Mouse (Mus musculus) hindbrain, embryonic 10.5 days (tissue): Measurements from ENCODE around the gene Sirt2. TPM values are rescaled to one million over a fixed set of nuclear protein-coding genes. Genes with fewer than 3 reads are reported as not detected.
A peak's percentile ranks its signal among the peaks of the same experiment; 100 is the strongest.

Experiments
- DNase-seq: peaks from one replicate; pipeline ENCODE4 v3.0.0-alpha.2; 2017; ENCODE audit warnings: low spot score
- H3K27ac ChIP-seq: fragments of 300-500 bp; sonication (generic); 2 replicates; pipeline ENCODE4 v1.5.1; 2016; ENCODE audit warnings: mild to moderate bottlenecking, moderate library complexity
- H3K27me3 ChIP-seq: fragments of 300-500 bp; sonication (generic); 2 replicates; pipeline ENCODE4 v1.6.1; 2016; ENCODE audit warnings: mild to moderate bottlenecking; ENCODE audit not compliant: poor library complexity, insufficient read depth, severe bottlenecking
- H3K36me3 ChIP-seq: fragments of 300-500 bp; sonication (generic); 2 replicates; pipeline ENCODE4 v1.6.1; 2016; ENCODE audit warnings: mild to moderate bottlenecking, moderate library complexity
- H3K4me1 ChIP-seq: fragments of 300-500 bp; sonication (generic); replicated peaks from 2 replicates; pipeline ENCODE4 v1.6.1; 2016; ENCODE audit warnings: mild to moderate bottlenecking
- H3K4me3 ChIP-seq: fragments of 300-500 bp; sonication (generic); 2 replicates; pipeline ENCODE4 v1.5.1; 2016; ENCODE audit warnings: mild to moderate bottlenecking, moderate library complexity
- H3K9me3 ChIP-seq: fragments of 300-500 bp; sonication (generic); 2 replicates; pipeline ENCODE4 v1.6.1; 2016; ENCODE audit warnings: mild to moderate bottlenecking, moderate library complexity
- WGBS: fragments of 180-500 bp; shearing (Covaris S2); methylation state at CpG from one replicate; pipeline ENCODE4 v1.1.7; 2016; 5-methylcytosine and 5-hydroxymethylcytosine counted together
- polyA plus RNA-seq: library from polyadenylated mRNA; unstranded; fragments of >200 nt; fragmentation: Nextera tagmentation; extraction: Ambion mirVana; gene quantifications from 2 replicates; pipeline ENCODE4 v1.2.1, GENCODE M21; 2016

Gene Sirt2
- polyA plus RNA-seq, 1 experiment from 2014 or later: 84.5 TPM

GRCm38 (mm10) chr7:28739829-28740228, 26.7 kb upstream of the Sirt2 start:
- 0 out of 2 replicates have a peak overlapping the region, but pooled peaks have one; percentile 4 for H3K4me3 ChIP-seq
- H3K27ac ChIP-seq: no peak overlapping the region
- no peaks in the 10 kb centered on the region for H3K9me3 ChIP-seq
- H3K36me3 ChIP-seq: peaks cover 56% of the 10 kb centered on the region
- H3K27me3 ChIP-seq: no peaks in the 10 kb centered on the region
- peaks cover 18% of the 10 kb centered on the region for H3K4me1 ChIP-seq
- no peak for DNase-seq
- 94% methylated on average over 21 of the region's 21 CpGs for WGBS

GRCm38 (mm10) chr7:28740949-28741348, 25.6 kb upstream of the Sirt2 start:
- Histone ChIP-seq H3K27ac (peak overlapping the region; percentile 93), H3K4me3 (peak overlapping the region; percentile 69), H3K36me3 (peaks cover 65% of the 10 kb centered on the region), H3K27me3 (no peaks in the 10 kb centered on the region), H3K4me1 (peaks cover 18% of the 10 kb centered on the region), H3K9me3 (no peaks in the 10 kb centered on the region)
- whole genome bisulfite sequencing: 43% methylated on average over 9 of the region's 9 CpGs
- DNase-seq: no peak

DNA sequence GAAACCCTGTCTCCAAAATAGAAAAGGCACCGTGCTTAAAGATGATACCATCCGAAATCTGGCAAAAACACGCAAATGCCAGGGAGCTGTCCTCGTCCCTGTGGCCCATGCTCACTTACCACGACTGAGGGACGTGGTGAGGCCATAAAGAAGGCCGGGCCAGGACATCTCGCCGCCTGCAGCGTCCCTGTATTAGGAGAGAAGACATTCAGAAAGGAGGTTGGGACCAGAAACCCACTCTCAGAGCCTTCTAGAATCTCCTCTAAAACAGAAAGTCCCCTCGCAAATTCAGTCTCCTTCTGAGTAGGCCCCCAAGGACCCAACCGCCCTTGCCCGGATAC, 25.2 kb upstream of the Sirt2 start:
- H3K4me3 ChIP-seq: peak overlapping the region; percentile 69
- H3K27me3 ChIP-seq: no peaks in the 10 kb centered on the region
- under 1% methylated on average over 13 of the region's 13 CpGs for WGBS
- DNase-seq: no peak
- no peaks in the 10 kb centered on the region for H3K9me3 ChIP-seq
- H3K27ac ChIP-seq: peak overlapping the region; percentile 93
- peaks cover 18% of the 10 kb centered on the region for H3K4me1 ChIP-seq
- peaks cover 65% of the 10 kb centered on the region for H3K36me3 ChIP-seq

- Histone ChIP-seq H3K4me1 (peaks cover 18% of the 10 kb centered on the region), H3K27me3 (no peaks in the 10 kb centered on the region), H3K27ac (peak within 1 kb of the TSS; percentile 93), H3K4me3 (peak within 1 kb of the TSS; percentile 69), H3K36me3 (peaks cover 65% of the 10 kb centered on the region), H3K9me3 (no peaks in the 10 kb centered on the region)
- WGBS: under 1% methylated on average over 39 of the region's 39 CpGs
- DNase-seq: peak; percentile 96
These were observed 24.7 kb upstream of the Sirt2 start, which contains the start of the genes Mrps12 and Sars2 for GRCm38 (mm10) chr7:28741709-28742438. Mrps12 (minus strand) TSS chr7:28741820. Sars2 (plus strand) TSS chr7:28741992.

DNA sequence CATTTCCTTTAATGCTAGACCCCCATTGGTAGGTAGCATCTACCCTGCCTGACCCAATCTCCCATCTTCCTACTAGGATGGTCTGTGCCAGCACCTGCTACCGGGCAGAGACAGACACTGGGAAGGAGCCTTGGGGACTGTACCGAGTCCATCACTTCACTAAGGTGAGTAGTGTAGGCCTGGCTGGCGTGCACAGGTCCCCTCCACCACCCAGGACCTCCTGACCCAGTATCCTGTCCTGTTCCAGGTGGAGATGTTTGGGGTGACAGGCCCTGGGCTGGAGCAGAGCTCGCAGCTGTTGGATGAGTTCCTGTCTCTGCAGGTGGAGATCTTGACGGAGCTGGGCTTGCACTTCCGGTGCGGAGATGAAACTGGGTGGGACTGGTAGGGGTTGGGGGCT, 16.6 kb upstream of the Sirt2 start:
- WGBS: 94% methylated on average over 7 of the region's 7 CpGs
- Histone ChIP-seq H3K4me3 (no peak overlapping the region), H3K36me3 (peaks cover 88% of the 10 kb centered on the region), H3K27me3 (no peaks in the 10 kb centered on the region), H3K4me1 (no peaks in the 10 kb centered on the region), H3K27ac (no peak overlapping the region), H3K9me3 (no peaks in the 10 kb centered on the region; the same call in 1 of the 2 replicates)
- DNase-seq: no peak

GRCm38 (mm10) chr7:28756079-28756478, 10.5 kb upstream of the Sirt2 start, which contains the start of gene Ccer2:
Ccer2 (plus strand) TSS chr7:28756174.
- H3K9me3 ChIP-seq: no peaks in the 10 kb centered on the region
- 9% methylated on average over 17 of the region's 17 CpGs for WGBS
- peaks cover 68% of the 10 kb centered on the region for H3K36me3 ChIP-seq
- H3K27me3 ChIP-seq: peaks cover 25% of the 10 kb centered on the region
- peak within 1 kb of the TSS; percentile 30 for H3K4me3 ChIP-seq
- DNase-seq: no peak
- peaks cover 14% of the 10 kb centered on the region for H3K4me1 ChIP-seq
- H3K27ac ChIP-seq: no peak within 1 kb of the TSS

DNA sequence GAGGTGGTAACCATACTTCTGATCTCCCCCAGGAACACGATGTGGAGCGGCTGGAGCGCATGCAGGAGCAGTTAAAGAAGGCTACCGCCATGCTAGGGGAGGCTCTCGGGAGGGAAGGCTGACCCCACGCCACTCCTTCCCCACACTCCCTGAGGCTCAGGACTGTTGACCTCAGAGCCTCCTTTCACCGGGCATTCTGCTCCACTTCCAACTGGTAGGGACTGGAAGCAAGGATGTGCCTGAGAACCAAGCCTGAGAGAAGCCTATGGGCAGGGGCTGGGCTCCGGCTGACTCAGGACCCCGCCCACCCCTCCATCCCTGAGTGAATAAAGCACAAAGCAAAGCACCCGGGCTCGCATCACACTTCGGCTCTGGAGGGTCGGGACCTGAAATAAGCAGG, 7.9 kb upstream of the Sirt2 start:
- Histone ChIP-seq H3K4me3 (no peak overlapping the region), H3K4me1 (peaks cover 14% of the 10 kb centered on the region), H3K36me3 (peaks cover 55% of the 10 kb centered on the region), H3K27me3 (peaks cover 25% of the 10 kb centered on the region), H3K27ac (no peak overlapping the region), H3K9me3 (no peaks in the 10 kb centered on the region)
- WGBS: 83% methylated on average over 13 of the region's 13 CpGs
- no peak for DNase-seq

DNA sequence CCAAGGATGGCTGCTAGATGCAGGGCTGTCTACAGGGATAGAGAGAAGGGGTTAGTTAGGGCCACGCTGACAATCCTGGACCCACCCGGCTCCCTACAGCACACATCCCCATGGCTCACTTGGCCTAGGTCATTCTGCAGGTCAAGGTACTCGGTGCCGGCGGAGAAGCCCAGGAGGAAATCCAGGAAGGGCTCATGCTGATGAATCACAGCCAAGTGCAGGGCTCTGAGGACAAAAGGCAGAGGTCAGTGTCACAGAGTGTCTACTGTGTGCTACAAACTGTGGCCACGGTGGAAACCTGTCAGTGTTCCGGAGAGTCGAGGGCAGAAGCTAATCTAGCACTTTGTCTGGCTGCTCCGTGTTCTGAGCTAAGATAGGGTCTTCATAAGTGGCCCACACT, 4.6 kb upstream of the Sirt2 start:
- no peak overlapping the region for H3K27ac ChIP-seq
- no peaks in the 10 kb centered on the region for H3K9me3 ChIP-seq
- DNase-seq: no peak
- H3K36me3 ChIP-seq: peaks cover 45% of the 10 kb centered on the region
- H3K4me1 ChIP-seq: peaks cover 14% of the 10 kb centered on the region
- H3K4me3 ChIP-seq: no peak overlapping the region
- peaks cover 8% of the 10 kb centered on the region for H3K27me3 ChIP-seq
- 92% methylated on average over 9 of the region's 9 CpGs for WGBS

GRCm38 (mm10) chr7:28765211-28765610, 1.3 kb upstream of the Sirt2 start:
- Histone ChIP-seq H3K36me3 (peaks cover 20% of the 10 kb centered on the region), H3K4me1 (peaks cover 39% of the 10 kb centered on the region), H3K27ac (no peak overlapping the region), H3K4me3 (peak overlapping the region; percentile 82), H3K27me3 (no peaks in the 10 kb centered on the region), H3K9me3 (no peaks in the 10 kb centered on the region)
- 87% methylated on average over 6 of the region's 6 CpGs for WGBS
- DNase-seq: no peak

DNA sequence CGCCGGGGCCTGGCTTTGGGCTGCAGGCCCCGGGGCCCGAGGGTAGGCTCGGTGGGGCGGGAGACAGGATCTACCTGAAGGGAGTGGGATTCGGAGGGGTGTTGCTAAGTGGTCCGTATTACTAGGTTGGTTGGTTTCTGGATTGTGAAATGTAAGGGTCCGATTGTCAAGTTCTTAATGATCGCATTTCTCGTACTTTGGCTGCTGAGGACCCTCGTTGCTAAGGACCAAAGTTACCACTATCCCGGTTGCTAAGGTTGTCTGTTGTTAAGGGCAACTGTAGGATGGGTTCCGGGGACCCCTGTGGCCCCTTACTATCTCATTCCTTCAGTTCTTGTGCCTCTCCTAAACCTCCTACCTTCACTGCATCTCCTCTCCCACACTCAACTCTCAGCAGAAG, 375 bp downstream of the Sirt2 start:
- peak overlapping the region; percentile 82 for H3K4me3 ChIP-seq
- peaks cover 39% of the 10 kb centered on the region for H3K4me1 ChIP-seq
- peaks cover 8% of the 10 kb centered on the region for H3K36me3 ChIP-seq
- no peaks in the 10 kb centered on the region for H3K27me3 ChIP-seq
- DNase-seq: no peak
- peak overlapping the region; percentile 86 for H3K27ac ChIP-seq
- no peaks in the 10 kb centered on the region for H3K9me3 ChIP-seq
- 7% methylated on average over 14 of the region's 14 CpGs for WGBS

DNA sequence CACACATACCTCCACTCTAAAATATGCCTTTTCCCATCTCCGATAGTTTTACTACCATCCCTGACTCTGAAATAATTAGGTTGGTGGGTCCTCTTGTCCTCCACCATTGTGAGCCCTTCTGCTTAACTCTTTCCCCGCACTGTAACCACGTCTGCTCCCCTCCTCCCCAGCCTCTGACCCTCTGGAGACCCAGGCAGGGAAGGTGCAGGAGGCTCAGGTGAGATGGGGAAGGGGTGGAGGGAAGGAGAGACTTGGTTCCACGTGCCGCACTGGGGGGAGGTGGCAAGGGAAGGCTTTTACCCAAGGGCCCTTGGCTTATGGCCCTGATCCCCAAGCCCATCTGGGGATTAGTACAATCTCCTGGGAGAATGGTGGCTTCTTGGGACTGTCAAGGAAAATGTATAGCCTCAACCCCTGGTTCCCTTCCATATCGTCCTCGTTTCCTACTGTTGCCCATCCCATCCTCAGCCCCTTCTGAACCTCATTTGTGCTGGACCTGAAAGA, 979 bp downstream of the Sirt2 start, which contains the start of gene Nfkbib:
Gene Nfkbib, minus strand, starts transcription at position 51 of the 504 bp plus-strand sequence.
- no peaks in the 10 kb centered on the region for H3K27me3 ChIP-seq
- no peak for DNase-seq
- H3K36me3 ChIP-seq: peaks cover 10% of the 10 kb centered on the region
- H3K4me3 ChIP-seq: peak within 1 kb of the TSS; percentile 82
- 70% methylated on average over 7 of the region's 7 CpGs for WGBS
- H3K4me1 ChIP-seq: peaks cover 39% of the 10 kb centered on the region
- H3K27ac ChIP-seq: peak within 1 kb of the TSS; percentile 86
- no peaks in the 10 kb centered on the region for H3K9me3 ChIP-seq

DNA sequence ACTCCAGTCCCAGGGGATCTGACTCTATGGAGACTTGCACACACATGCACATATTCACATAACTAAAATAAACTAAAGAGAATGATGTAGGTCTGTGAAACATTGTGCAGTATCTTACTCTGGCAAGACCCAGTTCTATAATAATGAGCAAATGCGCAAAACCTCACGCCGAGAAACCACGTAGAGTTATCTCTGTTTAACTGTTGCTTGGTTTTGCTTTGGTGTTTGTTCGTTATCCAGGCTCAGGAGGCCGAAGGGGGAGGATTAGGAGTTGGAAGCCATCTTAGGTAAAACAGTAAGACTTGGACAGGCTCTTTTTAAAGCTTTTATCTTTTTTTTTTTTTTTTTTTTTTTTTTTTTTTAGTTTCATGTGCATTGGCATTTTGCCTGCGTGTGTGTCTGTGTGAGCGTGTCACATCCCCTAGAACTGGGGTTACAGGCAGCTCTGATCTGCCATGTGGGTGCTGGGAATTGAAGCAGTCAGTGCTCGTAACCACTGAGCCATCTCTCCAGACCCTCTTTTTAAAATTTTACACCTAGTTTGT, 3.0 kb downstream of the Sirt2 start:
- Histone ChIP-seq H3K36me3 (peaks cover 10% of the 10 kb centered on the region), H3K27ac (no peak overlapping the region), H3K9me3 (no peaks in the 10 kb centered on the region), H3K4me1 (peaks cover 51% of the 10 kb centered on the region), H3K4me3 (no peak overlapping the region), H3K27me3 (no peaks in the 10 kb centered on the region)
- WGBS: 92% methylated on average over 9 of the region's 9 CpGs
- DNase-seq: no peak

DNA sequence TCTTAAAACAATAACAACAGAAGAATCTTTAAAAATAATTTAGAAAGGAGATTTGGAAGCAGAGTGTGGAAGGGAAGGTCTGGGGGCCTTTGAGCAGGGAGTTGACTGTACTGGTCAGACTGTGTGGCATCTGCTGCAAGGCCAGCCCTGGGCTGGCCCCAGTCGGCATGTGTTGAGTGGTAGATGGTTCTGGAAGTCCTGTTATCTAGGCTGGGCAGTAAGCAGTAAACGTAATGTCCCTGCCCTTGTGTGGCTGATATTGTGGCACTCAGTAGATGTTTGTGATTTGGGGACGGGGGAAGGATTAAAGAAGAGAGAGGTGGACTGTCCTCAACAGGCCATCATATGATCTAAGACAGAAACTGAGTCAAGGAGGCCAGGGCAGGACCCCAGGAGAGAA, 3.8 kb downstream of the Sirt2 start:
- Histone ChIP-seq H3K27me3 (no peaks in the 10 kb centered on the region), H3K9me3 (no peaks in the 10 kb centered on the region), H3K4me3 (no peak overlapping the region), H3K4me1 (peaks cover 45% of the 10 kb centered on the region), H3K27ac (no peak overlapping the region), H3K36me3 (peaks cover 15% of the 10 kb centered on the region)
- DNase-seq: no peak
- WGBS: 90% methylated on average over 3 of the region's 3 CpGs
